In the genomic region with DNA sequence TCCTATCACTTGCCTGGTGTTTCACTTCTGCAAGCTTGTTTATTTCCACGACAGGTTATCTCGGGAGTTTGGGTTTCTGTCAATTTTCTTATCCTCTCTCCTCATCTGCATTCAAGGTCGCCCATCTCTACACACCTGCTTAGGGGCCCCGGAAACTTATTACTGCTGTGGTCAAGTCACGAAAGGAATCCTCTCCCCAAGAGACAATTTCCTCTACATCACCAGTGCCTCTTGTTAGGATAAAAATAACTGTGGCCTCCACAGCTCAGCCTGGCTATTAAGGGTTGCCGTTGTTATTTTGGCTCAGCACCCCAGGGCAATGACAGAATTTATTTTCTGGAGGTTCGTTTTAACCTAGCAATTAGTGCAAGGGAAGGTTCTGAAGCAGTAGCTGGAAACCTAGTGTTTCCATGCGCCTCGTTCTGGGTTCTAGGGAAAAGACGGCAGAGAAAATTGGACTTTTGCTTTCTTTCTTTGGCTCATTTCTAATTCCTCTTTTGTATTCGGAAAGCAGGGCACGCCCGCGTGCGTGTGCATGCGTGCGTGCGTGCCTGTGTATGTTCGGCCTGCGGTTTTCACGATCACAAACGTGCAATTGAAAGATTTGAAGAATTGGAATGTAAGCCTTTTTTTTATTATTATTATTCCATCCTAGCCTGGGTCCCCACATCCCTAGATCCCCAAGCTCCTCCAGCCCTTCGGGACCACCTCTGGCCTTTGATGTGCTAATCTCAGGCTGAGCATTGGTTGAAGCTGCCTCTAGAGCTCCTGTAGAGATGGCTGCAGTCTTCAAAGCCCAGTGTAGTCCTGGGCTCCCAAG, we compare ENCODE assay signal across 8 mouse cellular contexts.
DNase-seq lines count a peak whose midpoint lies in the region; ATAC-seq and TF ChIP-seq lines count a peak whose summit lies in the region.

No protein-coding gene starts in this region.

- H3K4me2 ChIP-seq in CH12.LX (ENCODE audit: insufficient read depth, low read depth, poor library complexity, severe bottlenecking), result peak overlapping the region; percentile 87

- TF ChIP-seq EP300 in CH12.LX (IDR thresholded peaks at IDR 0.05; ENCODE audit: low read length), result peak; percentile 84

- no peaks in the 10 kb centered on the region for H3K79me2 ChIP-seq in CH12.LX (replicated peaks; ENCODE audit: control insufficient read depth, extremely low read depth, insufficient read depth, poor library complexity, severe bottlenecking)

- no peaks in the 10 kb centered on the region for H3K27me3 ChIP-seq in CH12.LX (replicated peaks)
- H3K27me3 ChIP-seq in embryonic facial prominence, embryonic 10.5 days (replicated peaks; ENCODE audit: low read depth, poor library complexity, severe bottlenecking), result peaks cover 38% of the 10 kb centered on the region
- peaks cover 24% of the 10 kb centered on the region for H3K27me3 ChIP-seq in hindbrain, embryonic 10.5 days (ENCODE audit: insufficient read depth, poor library complexity, severe bottlenecking)

- no peak for TF ChIP-seq CTCF in CH12.LX (conservative IDR thresholded peaks at IDR 0.05 in 1 of 2, IDR thresholded peaks at IDR 0.05 in 1 of 2; ENCODE audit: low read depth in 2 of 2, low read length in 2 of 2)

- no peak overlapping the region for H3K27ac ChIP-seq in CH12.LX (ENCODE audit: insufficient read depth, low read depth)
- peak overlapping the region; percentile 1 for H3K27ac ChIP-seq in embryonic facial prominence, embryonic 10.5 days (replicated peaks)
- H3K27ac ChIP-seq in hindbrain, embryonic 10.5 days, result no peak overlapping the region

- ATAC-seq in megakaryocyte progenitor cell, adult 5-6 weeks (replicated peaks; ENCODE audit: poor library complexity), result peak; percentile 23; the same call in 1 of the 2 replicates

- H3K9ac ChIP-seq in CH12.LX (ENCODE audit: insufficient read depth, low read depth), result no peak overlapping the region; the same call in 1 of the 2 replicates

- no peaks in the 10 kb centered on the region for H3K36me3 ChIP-seq in CH12.LX (replicated peaks in 1 of 2; ENCODE audit: control insufficient read depth in 1 of 2, insufficient read depth in 1 of 2, low read length in 1 of 2)
- H3K36me3 ChIP-seq in embryonic facial prominence, embryonic 10.5 days (replicated peaks), result no peaks in the 10 kb centered on the region; the same call in 1 of the 2 replicates
- H3K36me3 ChIP-seq in hindbrain, embryonic 10.5 days, result no peaks in the 10 kb centered on the region

- dilution Hi-C loops in CH12.LX (cut with MboI; ENCODE audit: extremely low pct_ligation_motif_present, extremely low pct_unique_long_range_greater_than_20kb, low sequenced_read_pairs), result no loop called here

- H3K4me3 ChIP-seq in CH12.LX (replicated peaks in 1 of 3; ENCODE audit: low read depth in 2 of 3, low read length in 2 of 3, poor library complexity in 1 of 3), result peak overlapping the region in 1 of 3 experiments; percentile 11
- H3K4me3 ChIP-seq in embryonic facial prominence, embryonic 10.5 days, result peak overlapping the region; percentile 40
- peak overlapping the region; percentile 29 for H3K4me3 ChIP-seq in hindbrain, embryonic 10.5 days

- TF ChIP-seq POLR2A in CH12.LX (IDR thresholded peaks at IDR 0.05; ENCODE audit: low read depth, low read length), result no peak

- 15% methylated on average over 23 of the region's 23 CpGs for WGBS in embryonic facial prominence, embryonic 10.5 days
- WGBS in hindbrain, embryonic 10.5 days, result 20% methylated on average over 23 of the region's 23 CpGs

- TF ChIP-seq RAD21 in CH12.LX (IDR thresholded peaks at IDR 0.05; ENCODE audit: low read depth, low read length), result no peak; the same call in 1 of the 2 replicates

- peaks cover 8% of the 10 kb centered on the region for H3K9me3 ChIP-seq in CH12.LX (replicated peaks; ENCODE audit: low read length)
- peaks cover 9% of the 10 kb centered on the region; the same call in 1 of the 2 replicates for H3K9me3 ChIP-seq in embryonic facial prominence, embryonic 10.5 days
- peaks cover 10% of the 10 kb centered on the region for H3K9me3 ChIP-seq in hindbrain, embryonic 10.5 days

- peaks cover 11 to 49% of the 10 kb centered on the region in 2 experiments; a peak in 3 of 4 replicates for H3K4me1 ChIP-seq in CH12.LX (ENCODE audit: control insufficient read depth in 1 of 2, insufficient read depth in 2 of 2)
- peaks cover 49% of the 10 kb centered on the region for H3K4me1 ChIP-seq in embryonic facial prominence, embryonic 10.5 days
- H3K4me1 ChIP-seq in hindbrain, embryonic 10.5 days (replicated peaks), result peaks cover 36% of the 10 kb centered on the region

- in situ Hi-C loops in CH12.LX (cut with MboI; ENCODE audit: low pct_ligation_motif_present, low pct_unique_long_range_greater_than_20kb, low sequenced_read_pairs), result loop anchor here (10.0 kb wide), 1 partner anchor 143 kb away; the partner anchor contains the start of gene Jarid2

- peak; percentile 78 for DNase-seq in CH12.LX (ENCODE audit: extremely low read depth)
- DNase-seq in embryonic facial prominence, embryonic 10.5 days (ENCODE audit: low spot score), result peak; percentile 30
- DNase-seq in hindbrain, embryonic 10.5 days (ENCODE audit: low spot score), result peak; percentile 15
- no peak for DNase-seq in frontal cortex, postnatal 10 days (ENCODE audit: low spot score in 2 of 2)
- no peak for DNase-seq in cerebellum, adult 18-20 months
- DNase-seq in kidney, adult 8-10 months, result no peak
- DNase-seq in right cerebral cortex, postnatal 25 days, result no peak

TF ChIP-seq in CH12.LX, 34 proteins besides CTCF, POLR2A, EP300 and RAD21:
- TF ChIP-seq KAT2A (IDR thresholded peaks at IDR 0.05; ENCODE audit: insufficient replicate concordance, low read length) (no peak), JUN (IDR thresholded peaks at IDR 0.05; ENCODE audit: insufficient read depth, low read depth, low read length) (no peak), BHLHE40 (IDR thresholded peaks at IDR 0.05; ENCODE audit: low read depth, low read length) (peak; percentile 83), NRF1 (IDR thresholded peaks at IDR 0.05; ENCODE audit: low read depth, low read length) (no peak), MEF2A (IDR thresholded peaks at IDR 0.05; ENCODE audit: borderline replicate concordance, low read depth, low read length) (peak; percentile 88), TCF12 (IDR thresholded peaks at IDR 0.05; ENCODE audit: low read depth, low read length) (peak; percentile 64), CHD2 (IDR thresholded peaks at IDR 0.05; ENCODE audit: low read length) (0 out of 2 replicates have a peak, but pooled peaks have one; percentile 51), IRF4 (IDR thresholded peaks at IDR 0.05; ENCODE audit: low read depth, low read length) (peak; percentile 39; the same call in 1 of the 2 replicates), ETS1 (conservative IDR thresholded peaks at IDR 0.05; ENCODE audit: low read depth, low read length) (peak; percentile 87), RCOR1 (conservative IDR thresholded peaks at IDR 0.05; ENCODE audit: low read depth, low read length) (no peak)

Comparison
In these comparisons a context has a peak if more than half of its experiments do, and no peak if none do; other contexts are left out.
1. DNase-seq: peak in CH12.LX (single experiment), embryonic facial prominence, embryonic 10.5 days (single experiment) and hindbrain, embryonic 10.5 days (single experiment); none in frontal cortex, postnatal 10 days (0 of 2), cerebellum, adult 18-20 months (0 of 2), kidney, adult 8-10 months (0 of 2) and right cerebral cortex, postnatal 25 days (single experiment).